Mouse (Mus musculus): ENCODE measurements around the gene Rbck1. TPM values are rescaled to one million over a fixed set of nuclear protein-coding genes. Genes with fewer than 3 reads are reported as not detected.

The Rbck1 gene
- total RNA-seq (2021), result 100 to 1,000 TPM; 111 to 117 TPM
- long read RNA-seq, experiment 1, transcript Rbck1-202 (12 exons, 2,384 nt), result major isoform, 50 of 132 reads
- long read RNA-seq, experiment 1, partial matches to known transcripts, result 9 of 132 reads
- long read RNA-seq, experiment 1, other reads (novel, unspliced or antisense), result 72 of 132 reads
- long read RNA-seq, experiment 2, transcript Rbck1-202 (12 exons, 2,384 nt), result major isoform, 53 of 145 reads
- long read RNA-seq, experiment 2, partial matches to known transcripts, result 6 of 145 reads
- long read RNA-seq, experiment 2, other reads (novel, unspliced or antisense), result 84 of 145 reads

DNA sequence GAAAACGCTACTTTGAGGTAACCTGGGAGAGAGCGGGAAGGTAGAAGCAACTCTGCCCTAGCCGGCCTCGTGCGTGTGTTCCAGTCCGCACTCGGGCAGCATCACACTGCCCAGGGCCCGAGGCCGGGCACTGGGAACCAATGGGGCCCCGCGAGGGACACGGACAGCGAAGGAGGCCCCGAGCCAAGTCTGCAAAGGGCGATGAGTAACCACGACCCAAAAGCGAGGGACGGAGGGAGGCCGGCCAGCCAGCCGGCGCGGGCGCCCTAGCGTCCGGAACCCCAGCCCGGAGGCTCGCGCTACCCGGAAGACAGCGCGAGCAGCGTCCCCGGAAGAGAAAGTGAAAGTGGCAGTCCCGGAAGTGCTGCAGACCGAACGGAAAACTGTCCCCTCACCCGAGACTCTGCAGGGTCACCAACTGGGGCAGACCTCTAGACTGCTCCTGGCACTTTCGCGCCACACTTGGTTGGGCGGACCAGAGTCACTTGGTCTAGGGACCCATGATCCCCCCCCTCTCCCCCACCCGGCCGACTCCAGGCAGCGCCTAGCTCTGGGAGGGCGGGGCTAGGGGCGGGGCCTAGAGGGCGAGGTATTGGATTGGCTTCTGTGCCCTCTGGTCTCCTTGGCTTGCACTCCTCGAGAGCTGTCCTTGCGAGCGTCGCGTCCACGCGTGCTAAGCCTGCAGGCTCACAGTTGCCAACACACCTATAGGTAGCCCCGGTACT is at the start of gene Rbck1:
Gene Rbck1, minus strand, starts transcription at position 553 of the 725 bp plus-strand sequence.
- Histone ChIP-seq H3K4me3 (peak within 1 kb of the TSS; percentile 81), H3K27ac (peak within 1 kb of the TSS; percentile 99)
- DNase-seq (ENCODE audit: extremely low spot score in 1 of 2, low spot score in 2 of 2), result peak; percentile 79 to 83
- intact Hi-C loops (cut with DNase I), result loop anchor here (1.0 to 2.0 kb wide), 2 partner anchors 36 to 105 kb away; partner anchors contain the start of gene Csnk2a1
- TF ChIP-seq CTCF (IDR thresholded peaks at IDR 0.05), result no peak

DNA sequence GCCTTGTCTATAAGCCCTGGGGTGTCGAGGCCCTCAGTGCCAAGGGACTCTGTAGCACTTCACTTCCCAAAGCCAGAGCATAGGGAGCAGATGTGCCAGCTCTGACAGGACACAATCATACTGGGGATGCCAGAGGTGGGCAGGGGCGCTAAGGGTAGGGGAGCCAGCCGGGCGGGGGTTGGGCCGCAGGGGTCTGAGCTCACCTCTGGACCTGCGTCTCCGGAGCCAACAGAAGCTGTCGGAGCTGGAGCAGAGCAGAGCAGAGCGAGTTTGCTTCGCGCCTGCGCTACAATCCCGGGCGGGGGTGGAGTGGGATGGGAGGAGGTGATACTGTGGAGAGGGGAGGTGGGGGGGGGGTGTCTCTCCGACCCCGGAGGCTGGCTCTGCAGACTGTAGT is 43.9 kb upstream of the Rbck1 start, which contains the start of gene Nrsn2:
Gene Nrsn2, minus strand, starts transcription at position 294 of the 397 bp plus-strand sequence.
- Histone ChIP-seq H3K4me3 (peak within 1 kb of the TSS; percentile 42), H3K27ac (peak within 1 kb of the TSS; percentile 13; the same call in 1 of the 2 replicates)
- TF ChIP-seq CTCF (IDR thresholded peaks at IDR 0.05), result no peak
- peak; percentile 50 to 70 for DNase-seq (ENCODE audit: extremely low spot score in 1 of 2, low spot score in 2 of 2)
- intact Hi-C loops (cut with DNase I), result no loop called here

DNA sequence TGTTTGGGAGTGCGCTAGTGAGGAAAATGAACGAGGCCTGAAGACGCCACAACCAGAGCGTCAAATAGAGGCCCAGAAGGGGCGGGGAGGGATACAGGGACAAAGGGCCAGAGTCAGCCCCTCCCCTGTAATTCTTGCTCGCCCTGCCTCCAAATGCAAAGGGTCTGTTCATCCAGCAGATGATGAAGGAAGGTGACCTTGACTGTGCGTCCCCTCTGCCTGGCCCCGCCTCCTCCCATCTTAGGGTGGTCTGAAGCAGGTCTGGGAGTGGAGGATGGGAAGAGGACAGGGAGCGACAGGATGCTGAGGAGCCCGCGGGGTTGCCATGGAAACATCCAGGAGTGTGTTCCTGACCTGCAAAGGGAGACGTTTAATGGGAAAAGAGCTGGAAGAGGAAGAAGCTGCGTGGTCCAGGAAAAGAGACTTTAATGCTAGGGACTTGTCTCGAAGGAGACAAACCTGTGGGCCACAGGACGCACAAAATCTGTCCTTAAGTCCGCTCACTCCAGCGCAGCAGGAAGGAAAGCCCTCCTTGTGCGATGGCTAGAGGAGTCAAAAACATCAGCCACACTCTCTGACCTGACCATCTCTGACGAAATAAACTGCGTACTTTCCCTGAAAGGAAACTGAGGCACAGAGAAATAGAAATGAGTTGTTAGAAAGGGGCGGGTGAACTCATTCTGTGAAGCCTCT is 43.3 kb upstream of the Rbck1 start:
- TF ChIP-seq CTCF (IDR thresholded peaks at IDR 0.05), result no peak
- DNase-seq (ENCODE audit: extremely low spot score in 1 of 2, low spot score in 2 of 2), result peak; percentile 43 to 73
- Histone ChIP-seq H3K4me3 (peak overlapping the region; percentile 42), H3K27ac (peak overlapping the region; percentile 3; the same call in 1 of the 2 replicates)
- intact Hi-C loops (cut with DNase I), result no loop called here

DNA sequence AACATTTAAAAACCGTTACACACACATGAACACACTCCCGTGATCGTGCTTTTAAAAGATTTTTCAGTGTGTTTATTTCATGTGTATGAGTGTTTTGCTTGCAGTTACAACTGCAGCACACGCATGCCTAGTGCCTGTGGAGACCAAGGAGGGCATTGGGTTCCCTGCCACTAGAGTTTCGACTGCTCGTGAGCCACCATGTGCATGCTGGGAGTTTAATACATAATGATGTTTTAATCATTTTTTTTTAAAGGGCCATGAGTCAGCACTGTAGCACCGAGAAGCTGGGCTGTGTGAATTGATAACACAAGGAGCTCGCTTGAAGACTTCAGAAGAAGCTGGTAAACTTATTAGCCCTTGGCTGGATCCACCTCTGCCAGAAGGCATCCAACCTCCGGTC is 41.1 kb upstream of the Rbck1 start:
- Histone ChIP-seq H3K27ac (no peak overlapping the region), H3K4me3 (no peak overlapping the region)
- intact Hi-C loops (cut with DNase I), result no loop called here
- TF ChIP-seq CTCF (IDR thresholded peaks at IDR 0.05), result no peak
- DNase-seq (ENCODE audit: extremely low spot score in 1 of 2, low spot score in 2 of 2), result no peak

DNA sequence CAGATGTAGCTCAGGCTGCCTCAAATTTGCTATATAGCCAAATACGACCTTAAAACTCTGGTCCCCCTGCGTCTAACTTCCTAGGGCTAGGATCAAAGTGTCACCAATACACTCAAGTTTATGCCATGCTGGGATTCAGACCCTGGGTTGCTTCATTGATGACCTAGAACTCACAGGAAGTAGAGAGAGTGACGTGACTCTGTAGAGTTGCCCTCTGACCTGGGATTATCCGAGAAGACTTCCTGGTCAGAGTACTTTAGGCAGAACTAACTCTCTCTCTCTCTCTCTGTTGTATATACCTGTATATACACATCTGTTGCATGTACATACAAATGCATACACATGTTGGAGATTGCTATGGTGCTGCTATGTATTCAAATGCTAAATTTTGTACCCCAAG is 40.2 kb upstream of the Rbck1 start:
- TF ChIP-seq CTCF (IDR thresholded peaks at IDR 0.05), result no peak
- no peak for DNase-seq (ENCODE audit: extremely low spot score in 1 of 2, low spot score in 2 of 2)
- intact Hi-C loops (cut with DNase I), result no loop called here
- no peak overlapping the region for H3K27ac ChIP-seq
- no peak overlapping the region for H3K4me3 ChIP-seq

DNA sequence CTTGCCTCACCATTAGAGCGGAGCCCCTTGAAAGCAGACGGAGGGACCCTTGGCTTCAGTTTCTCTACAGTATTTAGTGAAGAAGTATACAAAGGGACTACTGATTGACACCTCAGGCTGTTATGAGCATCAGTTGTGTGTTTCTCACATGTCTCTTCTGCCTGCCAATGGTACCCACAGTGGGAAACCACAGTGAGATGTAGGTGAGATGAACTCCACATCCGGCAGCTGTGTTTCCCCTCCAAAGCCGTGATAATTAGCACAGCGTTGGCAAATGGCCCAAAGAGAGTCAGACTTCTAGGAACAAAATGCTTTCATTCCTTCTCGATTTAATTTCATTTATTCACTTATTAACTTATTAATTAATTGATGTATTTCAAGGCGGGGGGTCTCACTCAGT is 39.7 kb upstream of the Rbck1 start:
- Histone ChIP-seq H3K4me3 (no peak overlapping the region), H3K27ac (no peak overlapping the region)
- intact Hi-C loops (cut with DNase I), result no loop called here
- no peak for DNase-seq (ENCODE audit: extremely low spot score in 1 of 2, low spot score in 2 of 2)
- TF ChIP-seq CTCF (IDR thresholded peaks at IDR 0.05), result no peak

DNA sequence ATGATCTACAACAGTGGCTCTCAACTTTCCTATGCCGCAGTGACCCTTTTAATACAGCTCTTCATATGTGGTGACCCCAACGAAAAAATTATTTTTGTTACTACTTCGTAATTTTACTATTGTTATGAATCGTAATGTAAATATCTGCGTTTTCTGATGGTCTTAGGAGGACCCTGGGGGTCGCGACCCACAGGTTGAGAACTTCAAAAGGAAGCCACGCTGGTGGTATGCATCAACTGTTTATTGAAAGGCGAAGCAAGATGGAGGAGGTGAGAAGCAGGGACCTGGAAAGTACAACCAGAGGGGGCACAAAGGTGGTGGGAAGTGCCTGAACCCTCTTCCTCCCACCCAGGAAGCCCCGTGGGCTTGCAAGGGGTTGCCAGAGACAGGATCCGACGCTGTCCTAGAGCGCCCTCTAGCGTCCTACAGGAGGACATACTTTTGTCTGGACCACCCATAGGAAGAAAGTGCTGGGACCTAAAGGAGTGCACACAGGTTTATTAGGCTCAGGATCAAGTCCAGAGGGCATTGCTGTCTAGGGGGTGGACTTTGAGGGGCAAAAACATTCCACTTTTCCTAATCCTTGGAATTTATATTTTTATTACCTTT is 36.2 kb upstream of the Rbck1 start:
- peak; percentile 85 for TF ChIP-seq CTCF (IDR thresholded peaks at IDR 0.05)
- intact Hi-C loops (cut with DNase I), result loop anchor here (2.0 to 5.0 kb wide), 2 partner anchors 256 to 340 kb away; no protein-coding TSS in a partner anchor
- peak; percentile 42 to 44 for DNase-seq (ENCODE audit: extremely low spot score in 1 of 2, low spot score in 2 of 2)
- Histone ChIP-seq H3K27ac (no peak overlapping the region), H3K4me3 (no peak overlapping the region)

DNA sequence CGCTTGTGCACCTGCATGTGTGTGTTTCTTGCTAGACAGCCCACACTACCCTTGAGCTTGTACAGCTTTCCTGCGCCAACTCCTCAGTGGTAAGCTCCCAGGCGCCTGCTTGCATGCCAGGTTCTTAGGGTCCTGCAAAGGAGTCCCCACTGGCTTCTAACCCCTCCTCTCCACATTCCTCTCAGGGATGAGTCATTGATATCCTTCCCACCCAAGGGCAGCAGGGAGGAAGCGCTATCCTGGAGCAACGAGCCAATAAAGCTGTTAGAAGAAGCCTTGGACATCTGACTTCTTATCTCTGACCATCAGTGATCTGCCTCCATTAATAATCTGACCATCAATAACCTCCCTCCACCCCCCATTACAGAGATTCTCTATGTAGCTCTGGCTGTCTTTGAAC is 35.5 kb upstream of the Rbck1 start:
- intact Hi-C loops (cut with DNase I), result loop anchor here (2.0 to 5.0 kb wide), 2 partner anchors 256 to 339 kb away; no protein-coding TSS in a partner anchor
- TF ChIP-seq CTCF (IDR thresholded peaks at IDR 0.05), result no peak
- no peak for DNase-seq (ENCODE audit: extremely low spot score in 1 of 2, low spot score in 2 of 2)
- Histone ChIP-seq H3K27ac (no peak overlapping the region), H3K4me3 (no peak overlapping the region)

DNA sequence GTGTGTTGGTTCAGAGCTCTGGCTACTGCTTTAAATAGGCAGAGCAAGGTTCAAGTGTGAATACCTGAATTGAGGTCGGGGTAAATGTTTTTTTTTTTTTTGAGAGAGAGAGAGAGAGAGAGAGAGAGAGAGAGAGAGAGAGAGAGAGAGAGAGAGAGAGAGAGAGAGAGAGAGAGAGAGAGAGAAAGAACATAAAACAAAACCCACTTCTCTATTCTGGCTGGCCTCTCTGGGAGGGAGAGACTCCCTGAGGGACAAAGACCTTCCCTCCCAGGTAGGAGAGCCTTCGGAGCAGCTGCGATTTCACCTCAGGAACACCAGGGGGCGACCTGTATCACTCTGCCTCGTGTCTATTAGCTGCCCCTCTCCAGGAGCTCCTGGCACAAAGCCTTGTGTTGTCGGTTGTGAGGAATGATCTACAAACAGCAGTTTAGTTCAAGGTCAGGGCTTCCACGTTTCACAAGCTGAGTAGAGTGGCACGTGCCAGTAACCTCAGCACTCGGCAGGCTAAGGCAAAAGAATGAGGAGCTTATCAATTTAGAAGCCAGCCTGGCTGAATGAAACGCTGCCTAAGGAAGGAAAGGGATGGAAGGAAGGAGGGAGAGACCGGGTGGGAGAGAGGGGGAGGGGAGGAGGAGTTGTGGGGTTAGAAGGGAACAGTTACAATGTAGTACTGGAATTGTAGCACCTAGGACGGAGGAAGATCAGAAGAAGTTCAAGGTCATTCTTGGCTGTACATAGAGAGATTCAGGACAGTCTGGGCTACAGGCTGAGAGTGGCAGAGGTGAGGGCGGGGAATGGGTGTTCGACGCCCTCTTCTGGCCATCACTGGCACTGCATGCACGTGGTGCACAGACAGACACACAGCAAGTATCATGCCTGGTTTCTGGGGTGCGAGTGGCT is 31.0 kb upstream of the Rbck1 start:
- H3K4me3 ChIP-seq, result no peak overlapping the region
- TF ChIP-seq CTCF (IDR thresholded peaks at IDR 0.05), result peak; percentile 73
- DNase-seq (ENCODE audit: extremely low spot score in 1 of 2, low spot score in 2 of 2), result peak; percentile 62 to 73
- no peak overlapping the region for H3K27ac ChIP-seq
- intact Hi-C loops (cut with DNase I), result no loop called here

DNA sequence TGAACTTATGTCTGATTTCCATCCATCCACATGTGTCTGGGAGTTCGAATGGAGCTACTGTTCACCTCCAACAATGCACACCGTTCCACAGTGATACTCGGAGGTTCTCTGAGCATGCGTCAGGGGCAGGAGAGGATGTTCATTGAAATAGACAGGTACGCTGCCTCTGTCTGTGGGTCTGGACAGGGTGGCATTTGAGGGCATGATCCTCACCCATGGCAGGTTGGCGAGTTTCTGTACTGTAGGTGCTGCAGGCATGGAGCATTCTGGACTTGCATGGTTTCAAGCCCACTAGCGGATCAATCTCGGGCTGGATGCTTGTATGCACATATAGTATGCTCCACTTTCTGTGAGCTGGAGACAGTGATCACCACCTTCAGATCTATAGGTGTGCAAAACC is 28.7 kb upstream of the Rbck1 start:
- TF ChIP-seq CTCF (IDR thresholded peaks at IDR 0.05), result no peak
- no peak for DNase-seq (ENCODE audit: extremely low spot score in 1 of 2, low spot score in 2 of 2)
- Histone ChIP-seq H3K4me3 (no peak overlapping the region), H3K27ac (no peak overlapping the region)
- intact Hi-C loops (cut with DNase I), result no loop called here
